Mouse (Mus musculus) kidney, postnatal 36 days (tissue): ENCODE data around the gene Nr1d1.

Experiments used
- DNase-seq, 2 experiments: peaks; one replicate each; pipeline ENCODE4 v3.0.0; 2021 to 2022; ENCODE audit warnings: mixed read lengths in 2 of 2

The Nr1d1 gene

GRCm38 (mm10) chr11:98735111-98735510 is 40.0 kb downstream of the Nr1d1 start:
- DNase-seq, result no peak

GRCm38 (mm10) chr11:98734020-98734419 is 41.1 kb downstream of the Nr1d1 start:
- DNase-seq, result no peak

GRCm38 (mm10) chr11:98731134-98731533 is 44.0 kb downstream of the Nr1d1 start:
- DNase-seq, result no peak

- no peak for DNase-seq
Observed at GRCm38 (mm10) chr11:98730727-98731126, 44.4 kb downstream of the Nr1d1 start.

GRCm38 (mm10) chr11:98729119-98729588 is 46.0 kb downstream of the Nr1d1 start, which contains the start of gene Med24:
TSS of gene Med24 (minus strand) at chr11:98729435.
- peak; percentile 87 to 95 for DNase-seq

- peak in 1 of 2 experiments; percentile 37 for DNase-seq
Observed at GRCm38 (mm10) chr11:98725926-98726506, 49.1 kb downstream of the Nr1d1 start.

- DNase-seq, result peak; percentile 31 to 50
Observed at GRCm38 (mm10) chr11:98723098-98723497, 52.0 kb downstream of the Nr1d1 start.

- DNase-seq, result peak; percentile 76 to 83
Observed at GRCm38 (mm10) chr11:98721458-98722226, 53.5 kb downstream of the Nr1d1 start.

- DNase-seq, result no peak
Observed at GRCm38 (mm10) chr11:98720756-98721155, 54.4 kb downstream of the Nr1d1 start.
